Mouse (Mus musculus): Measurements from ENCODE around the gene Wnt5a. TPM values are rescaled to one million over a fixed set of nuclear protein-coding genes. Genes with fewer than 3 reads are reported as not detected.

Wnt5a gene
- polyA plus RNA-seq (2012): not detected in 2 replicates

DNA sequence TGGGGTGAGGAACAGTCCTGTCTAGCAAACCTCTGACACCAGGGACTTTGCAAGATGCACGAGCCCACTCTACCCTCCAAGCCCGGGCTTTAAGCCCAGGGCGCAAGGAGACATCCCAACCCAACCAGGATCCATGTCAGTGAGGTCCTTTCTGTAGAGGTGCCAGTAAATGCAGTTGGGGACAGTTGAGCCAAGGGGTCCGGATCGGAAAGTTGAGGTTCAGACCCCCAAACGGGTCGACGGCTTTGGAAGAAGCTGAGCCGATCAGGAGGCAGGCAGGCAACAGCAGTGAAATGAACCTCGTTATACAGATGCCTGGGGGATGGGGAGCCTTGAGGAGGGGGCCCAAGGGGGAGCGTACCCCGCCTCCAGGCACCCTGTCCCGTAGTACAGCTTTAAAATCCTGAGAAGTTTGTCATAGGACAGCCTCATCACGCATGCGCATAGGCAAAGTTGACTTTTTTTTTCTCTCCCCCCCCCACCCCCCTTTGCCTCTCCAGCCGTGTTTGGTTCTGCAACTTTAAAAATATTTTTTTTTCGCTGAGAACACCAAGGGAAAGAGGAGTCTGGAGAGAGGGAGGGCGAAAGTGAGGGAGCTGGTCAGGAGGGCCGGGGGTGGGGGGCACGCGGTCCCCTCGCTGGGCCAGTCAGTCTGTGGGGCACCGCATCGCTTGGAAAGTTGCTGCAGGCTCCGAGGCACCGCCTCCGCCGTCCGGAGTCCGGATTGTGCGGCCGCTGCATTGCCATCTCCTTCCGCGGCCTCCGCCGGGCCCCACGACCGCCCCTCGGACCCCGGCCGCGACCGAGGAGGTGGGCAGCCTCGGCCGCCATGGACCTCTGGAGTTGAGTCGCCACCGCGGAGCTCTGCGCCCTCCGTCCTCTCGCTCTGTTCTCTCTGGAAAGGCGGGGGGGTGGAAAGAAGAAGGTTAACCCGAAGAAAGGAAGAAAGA is at the start of gene Wnt5a:
Gene Wnt5a, plus strand, starts transcription at position 650 of the 950 bp plus-strand sequence.
- Histone ChIP-seq H3K4me3 (replicated peaks) (peak within 1 kb of the TSS; percentile 30), H3K9me3 (ENCODE audit: control insufficient read depth, low read length) (no peaks in the 10 kb centered on the region), H3K27me3 (ENCODE audit: control insufficient read depth) (peaks cover 68% of the 10 kb centered on the region), H3K36me3 (ENCODE audit: control insufficient read depth) (no peaks in the 10 kb centered on the region), H3K4me1 (ENCODE audit: control insufficient read depth) (no peaks in the 10 kb centered on the region)
- TF ChIP-seq TAL1 (IDR thresholded peaks at IDR 0.05; ENCODE audit: low read length) (no peak), GATA1 (IDR thresholded peaks at IDR 0.05; ENCODE audit: low read length) (no peak)

DNA sequence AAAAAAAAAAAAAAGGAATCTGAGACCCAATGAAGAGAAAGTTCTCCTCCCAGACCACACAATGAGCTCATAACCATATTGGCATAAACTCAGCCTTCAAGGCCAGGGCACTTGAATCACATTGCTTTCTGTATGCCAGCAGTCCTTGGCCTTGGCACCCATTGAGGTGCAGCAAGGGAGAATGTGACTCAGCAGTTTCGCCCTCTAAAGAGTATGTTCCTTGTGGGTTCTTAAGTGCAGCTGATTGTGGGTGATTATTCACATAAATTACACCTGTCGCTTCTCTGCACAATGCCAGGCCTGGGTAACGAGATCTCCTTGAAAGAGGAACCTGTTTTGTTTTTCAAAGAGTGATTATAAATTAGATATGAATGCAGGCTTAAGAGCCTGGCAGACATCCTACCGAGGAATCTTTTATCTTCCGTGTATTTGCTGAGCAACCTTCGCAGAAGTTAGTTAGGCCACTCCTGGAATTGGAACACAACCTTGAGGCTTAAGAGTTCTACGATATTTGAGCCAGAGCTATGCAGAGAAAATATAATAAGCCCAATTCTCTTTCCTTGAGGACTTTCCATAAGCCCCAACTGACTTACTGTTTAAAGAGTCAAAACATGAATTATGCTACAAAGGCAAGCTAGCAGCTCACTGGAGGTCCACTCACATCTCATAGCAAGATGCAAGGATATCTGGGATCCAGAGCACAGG is 48.0 kb upstream of the Wnt5a start:
- no peaks in the 10 kb centered on the region for H3K36me3 ChIP-seq (ENCODE audit: control insufficient read depth)
- no peaks in the 10 kb centered on the region for H3K9me3 ChIP-seq (ENCODE audit: control insufficient read depth, low read length)
- H3K4me1 ChIP-seq (ENCODE audit: control insufficient read depth): no peaks in the 10 kb centered on the region
- no peak overlapping the region for H3K4me3 ChIP-seq (replicated peaks)
- TF ChIP-seq GATA1 (IDR thresholded peaks at IDR 0.05; ENCODE audit: low read length) (no peak), TAL1 (IDR thresholded peaks at IDR 0.05; ENCODE audit: low read length) (no peak)
- H3K27me3 ChIP-seq (ENCODE audit: control insufficient read depth): no peaks in the 10 kb centered on the region

DNA sequence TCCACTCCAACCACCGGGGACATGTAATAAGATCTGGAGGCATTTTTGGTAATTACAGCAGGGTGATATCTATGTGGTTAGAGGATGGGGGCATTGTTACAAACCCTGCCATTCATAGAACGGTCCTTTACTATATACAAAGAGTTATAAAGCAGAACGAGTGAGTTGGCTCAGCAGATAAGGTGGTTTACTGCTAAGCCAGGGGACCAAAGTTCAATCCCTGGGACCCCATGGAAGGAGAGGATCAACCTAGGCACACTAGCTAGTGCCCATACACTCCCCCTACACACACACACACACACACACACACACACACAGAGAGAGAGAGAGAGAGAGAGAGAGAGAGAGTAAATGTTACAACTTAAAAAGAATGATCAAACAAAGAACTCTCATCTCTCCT is 47.1 kb upstream of the Wnt5a start:
- Histone ChIP-seq H3K4me3 (replicated peaks) (no peak overlapping the region), H3K9me3 (ENCODE audit: control insufficient read depth, low read length) (no peaks in the 10 kb centered on the region), H3K36me3 (ENCODE audit: control insufficient read depth) (no peaks in the 10 kb centered on the region), H3K4me1 (ENCODE audit: control insufficient read depth) (no peaks in the 10 kb centered on the region), H3K27me3 (ENCODE audit: control insufficient read depth) (no peaks in the 10 kb centered on the region)
- TF ChIP-seq GATA1 (IDR thresholded peaks at IDR 0.05; ENCODE audit: low read length) (no peak), TAL1 (IDR thresholded peaks at IDR 0.05; ENCODE audit: low read length) (no peak)

DNA sequence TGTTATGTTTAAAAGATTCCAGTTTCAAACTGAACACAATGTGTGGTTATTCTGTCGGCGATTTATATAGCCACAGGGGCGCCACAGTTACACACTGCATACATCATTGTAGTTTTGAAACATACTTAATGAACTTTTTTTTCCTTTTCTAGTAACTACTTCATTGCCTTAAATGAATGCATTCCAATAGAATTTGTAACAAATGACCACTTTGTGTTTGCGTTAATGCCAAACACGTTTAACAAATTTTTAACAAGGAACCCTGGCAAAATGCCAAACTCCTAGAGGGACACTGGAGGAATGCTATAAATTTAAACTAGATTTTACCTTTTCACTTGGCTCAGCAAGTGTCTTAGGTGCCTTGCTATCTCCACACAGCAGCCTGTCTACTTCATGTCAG is 36.6 kb upstream of the Wnt5a start:
- H3K9me3 ChIP-seq (ENCODE audit: control insufficient read depth, low read length): no peaks in the 10 kb centered on the region
- no peaks in the 10 kb centered on the region for H3K36me3 ChIP-seq (ENCODE audit: control insufficient read depth)
- H3K4me3 ChIP-seq (replicated peaks): no peak overlapping the region
- no peaks in the 10 kb centered on the region for H3K27me3 ChIP-seq (ENCODE audit: control insufficient read depth)
- TF ChIP-seq GATA1 (IDR thresholded peaks at IDR 0.05; ENCODE audit: low read length): no peak
- no peak for TF ChIP-seq TAL1 (IDR thresholded peaks at IDR 0.05; ENCODE audit: low read length)
- no peaks in the 10 kb centered on the region for H3K4me1 ChIP-seq (ENCODE audit: control insufficient read depth)

DNA sequence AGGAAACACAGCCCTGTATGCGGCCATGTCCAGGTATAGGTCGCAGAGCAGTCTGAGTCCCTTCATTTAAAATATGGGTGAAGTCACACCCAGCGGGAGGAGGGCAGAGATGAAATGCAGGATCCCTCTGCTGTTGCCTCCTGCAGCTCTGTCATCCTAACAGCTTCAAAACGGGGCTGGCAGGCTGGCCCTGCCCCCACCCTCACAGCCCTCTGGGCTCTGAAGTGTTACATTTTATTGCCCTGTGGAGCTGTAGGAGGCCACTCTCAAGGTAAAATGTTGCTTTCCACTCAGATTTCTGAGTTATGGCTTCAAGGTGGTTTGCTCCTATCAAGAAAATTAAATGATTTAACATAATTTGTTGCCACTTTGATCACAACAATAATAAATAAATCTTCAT is 34.9 kb upstream of the Wnt5a start:
- Histone ChIP-seq H3K36me3 (ENCODE audit: control insufficient read depth) (no peaks in the 10 kb centered on the region), H3K4me3 (replicated peaks) (no peak overlapping the region), H3K9me3 (ENCODE audit: control insufficient read depth, low read length) (no peaks in the 10 kb centered on the region), H3K4me1 (ENCODE audit: control insufficient read depth) (no peaks in the 10 kb centered on the region), H3K27me3 (ENCODE audit: control insufficient read depth) (no peaks in the 10 kb centered on the region)
- TF ChIP-seq GATA1 (IDR thresholded peaks at IDR 0.05; ENCODE audit: low read length): no peak
- no peak for TF ChIP-seq TAL1 (IDR thresholded peaks at IDR 0.05; ENCODE audit: low read length)

DNA sequence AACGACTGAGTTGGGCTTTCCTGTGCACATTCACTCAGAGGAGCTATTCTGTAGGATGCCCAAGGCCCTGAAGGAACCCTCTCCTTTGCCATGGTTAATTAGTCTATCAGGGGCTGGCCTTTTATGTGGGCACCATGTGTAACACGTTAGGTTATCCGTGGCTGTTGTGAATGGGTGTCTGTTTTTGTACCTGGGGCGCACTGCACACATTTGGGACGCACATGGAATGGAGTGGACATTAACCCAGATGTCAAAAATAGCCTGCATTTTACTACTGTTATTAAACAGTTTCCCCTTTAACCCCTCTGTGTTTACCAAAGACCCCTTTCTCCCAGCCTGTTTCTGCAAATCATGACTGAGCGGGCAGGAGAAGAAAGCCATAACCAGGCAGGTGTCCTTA is 34.3 kb upstream of the Wnt5a start:
- H3K27me3 ChIP-seq (ENCODE audit: control insufficient read depth): no peaks in the 10 kb centered on the region
- no peaks in the 10 kb centered on the region for H3K4me1 ChIP-seq (ENCODE audit: control insufficient read depth)
- no peaks in the 10 kb centered on the region for H3K9me3 ChIP-seq (ENCODE audit: control insufficient read depth, low read length)
- no peaks in the 10 kb centered on the region for H3K36me3 ChIP-seq (ENCODE audit: control insufficient read depth)
- no peak overlapping the region for H3K4me3 ChIP-seq (replicated peaks)
- TF ChIP-seq TAL1 (IDR thresholded peaks at IDR 0.05; ENCODE audit: low read length) (no peak), GATA1 (IDR thresholded peaks at IDR 0.05; ENCODE audit: low read length) (no peak)

DNA sequence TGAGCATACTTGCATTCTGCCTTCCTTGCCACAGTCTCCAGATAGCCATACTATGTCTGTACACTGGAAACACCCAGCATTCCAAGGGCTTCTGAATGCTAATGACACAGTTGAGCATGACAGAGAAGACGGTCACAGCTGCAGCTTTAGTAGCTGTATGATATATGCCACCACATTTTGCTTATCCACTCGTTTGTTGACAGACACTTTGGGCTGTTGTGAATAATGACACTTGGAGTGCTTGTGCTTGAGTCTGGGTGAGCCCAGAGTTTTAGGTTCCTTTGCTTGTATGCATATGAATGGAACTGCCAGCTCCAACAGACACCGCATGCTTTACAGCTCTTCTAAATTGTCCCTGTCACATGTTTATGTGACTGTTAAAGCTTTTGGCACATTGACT is 29.5 kb upstream of the Wnt5a start:
- Histone ChIP-seq H3K27me3 (ENCODE audit: control insufficient read depth) (no peaks in the 10 kb centered on the region), H3K4me1 (ENCODE audit: control insufficient read depth) (no peaks in the 10 kb centered on the region), H3K4me3 (replicated peaks) (no peak overlapping the region), H3K9me3 (ENCODE audit: control insufficient read depth, low read length) (no peaks in the 10 kb centered on the region), H3K36me3 (ENCODE audit: control insufficient read depth) (no peaks in the 10 kb centered on the region)
- TF ChIP-seq GATA1 (IDR thresholded peaks at IDR 0.05; ENCODE audit: low read length) (no peak), TAL1 (IDR thresholded peaks at IDR 0.05; ENCODE audit: low read length) (no peak)

DNA sequence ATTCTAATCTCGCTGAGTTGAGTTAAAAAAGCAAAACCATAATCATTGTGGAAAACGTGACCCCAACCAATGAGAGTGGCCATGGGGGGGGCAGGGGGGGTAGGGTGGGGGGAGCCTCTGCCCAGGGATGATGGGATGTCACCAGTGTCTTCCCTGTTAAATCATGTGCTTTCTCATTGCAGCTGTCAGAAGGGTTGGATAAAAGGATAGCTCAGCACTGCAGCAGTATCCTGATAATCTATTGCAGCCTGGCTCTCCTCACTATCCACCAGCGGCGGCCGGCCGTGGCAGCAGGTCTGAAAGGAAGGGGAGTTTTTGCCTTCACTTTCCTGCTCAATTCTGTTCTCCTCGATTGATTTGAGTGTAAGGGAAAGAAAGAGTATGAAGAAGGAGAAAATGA is 29.1 kb upstream of the Wnt5a start:
- Histone ChIP-seq H3K27me3 (ENCODE audit: control insufficient read depth) (no peaks in the 10 kb centered on the region), H3K9me3 (ENCODE audit: control insufficient read depth, low read length) (no peaks in the 10 kb centered on the region), H3K4me3 (replicated peaks) (no peak overlapping the region), H3K4me1 (ENCODE audit: control insufficient read depth) (no peaks in the 10 kb centered on the region), H3K36me3 (ENCODE audit: control insufficient read depth) (no peaks in the 10 kb centered on the region)
- TF ChIP-seq TAL1 (IDR thresholded peaks at IDR 0.05; ENCODE audit: low read length) (no peak), GATA1 (IDR thresholded peaks at IDR 0.05; ENCODE audit: low read length) (no peak)

DNA sequence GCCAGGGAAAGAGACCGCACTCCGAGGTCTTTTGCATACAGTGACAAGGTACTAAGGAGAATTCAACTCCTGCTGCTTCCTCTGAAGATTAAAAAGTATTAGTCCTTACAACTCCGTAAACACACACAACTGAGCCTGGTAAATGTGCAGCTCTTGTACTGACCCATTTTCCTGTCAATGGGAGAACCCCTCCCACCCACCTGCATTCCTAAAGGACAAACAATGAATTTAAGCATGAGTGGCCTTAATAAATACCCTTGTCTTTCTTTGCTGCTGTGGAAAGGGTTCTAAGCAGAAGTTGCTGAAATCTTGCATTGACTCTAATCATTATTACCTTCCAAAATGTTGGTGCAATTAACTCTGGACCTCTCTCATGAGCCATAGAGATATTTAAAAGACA is 27.8 kb upstream of the Wnt5a start:
- no peaks in the 10 kb centered on the region for H3K27me3 ChIP-seq (ENCODE audit: control insufficient read depth)
- no peaks in the 10 kb centered on the region for H3K4me1 ChIP-seq (ENCODE audit: control insufficient read depth)
- H3K4me3 ChIP-seq (replicated peaks): no peak overlapping the region
- no peaks in the 10 kb centered on the region for H3K9me3 ChIP-seq (ENCODE audit: control insufficient read depth, low read length)
- no peaks in the 10 kb centered on the region for H3K36me3 ChIP-seq (ENCODE audit: control insufficient read depth)
- TF ChIP-seq TAL1 (IDR thresholded peaks at IDR 0.05; ENCODE audit: low read length) (no peak), GATA1 (IDR thresholded peaks at IDR 0.05; ENCODE audit: low read length) (no peak)

Measured in erythroblast, embryonic 14.5 days (primary cell).